Mouse (Mus musculus) forebrain, embryonic 16.5 days (tissue): ENCODE measurements at regions not wholly inside any gene's neighbourhood (a gene's known extent, or its start where the extent isn't known, plus 50 kb on each side); places are given as distances from the start of the nearest gene placed in this dataset.

Experiments used
- ATAC-seq: fragments of 200-750 bp; cut with Nextera tagmentation; 2 replicates; pipeline ENCODE4 v1.8.0; 2017; ENCODE audit warnings: mild to moderate bottlenecking, moderate library complexity
- H3K27ac ChIP-seq: fragments of 300-500 bp; sonication (generic); 2 replicates; pipeline ENCODE4 v1.5.1; 2014; ENCODE audit warnings: low read length, control low read depth
- H3K27me3 ChIP-seq: fragments of 300-500 bp; sonication (generic); replicated peaks from 2 replicates; pipeline ENCODE4 v1.6.1; 2014; ENCODE audit warnings: low read length; ENCODE audit not compliant: control insufficient read depth, insufficient read depth
- H3K36me3 ChIP-seq: fragments of 300-500 bp; sonication (generic); 2 replicates; pipeline ENCODE4 v1.6.1; 2014; ENCODE audit not compliant: control insufficient read depth, insufficient read depth
- H3K4me1 ChIP-seq: fragments of 300-500 bp; sonication (generic); replicated peaks from 2 replicates; pipeline ENCODE4 v1.6.1; 2014; ENCODE audit warnings: low read length; ENCODE audit not compliant: control insufficient read depth, insufficient read depth
- H3K4me2 ChIP-seq: fragments of 300-500 bp; sonication (generic); 2 replicates; pipeline ENCODE4 v1.6.1; 2014; ENCODE audit warnings: mild to moderate bottlenecking, low read length, control low read depth
- H3K4me3 ChIP-seq: fragments of 300-500 bp; sonication (generic); replicated peaks from 2 replicates; pipeline ENCODE4 v1.5.1; 2014; ENCODE audit warnings: mild to moderate bottlenecking, low read length, control low read depth
- H3K9ac ChIP-seq: fragments of 300-500 bp; sonication (generic); replicated peaks from 2 replicates; pipeline ENCODE4 v1.6.1; 2014; ENCODE audit warnings: low read depth, low read length, control low read depth
- H3K9me3 ChIP-seq: fragments of 300-500 bp; sonication (generic); 2 replicates; pipeline ENCODE4 v1.6.1; 2016; ENCODE audit warnings: low read length; ENCODE audit not compliant: control insufficient read depth
- WGBS: fragments of 180-500 bp; shearing (Covaris S2); extraction: QIAGEN DNeasy Blood & Tissue Kit; methylation state at CpG from one replicate; pipeline ENCODE4 v1.1.7; 2014; 5-methylcytosine and 5-hydroxymethylcytosine counted together

DNA sequence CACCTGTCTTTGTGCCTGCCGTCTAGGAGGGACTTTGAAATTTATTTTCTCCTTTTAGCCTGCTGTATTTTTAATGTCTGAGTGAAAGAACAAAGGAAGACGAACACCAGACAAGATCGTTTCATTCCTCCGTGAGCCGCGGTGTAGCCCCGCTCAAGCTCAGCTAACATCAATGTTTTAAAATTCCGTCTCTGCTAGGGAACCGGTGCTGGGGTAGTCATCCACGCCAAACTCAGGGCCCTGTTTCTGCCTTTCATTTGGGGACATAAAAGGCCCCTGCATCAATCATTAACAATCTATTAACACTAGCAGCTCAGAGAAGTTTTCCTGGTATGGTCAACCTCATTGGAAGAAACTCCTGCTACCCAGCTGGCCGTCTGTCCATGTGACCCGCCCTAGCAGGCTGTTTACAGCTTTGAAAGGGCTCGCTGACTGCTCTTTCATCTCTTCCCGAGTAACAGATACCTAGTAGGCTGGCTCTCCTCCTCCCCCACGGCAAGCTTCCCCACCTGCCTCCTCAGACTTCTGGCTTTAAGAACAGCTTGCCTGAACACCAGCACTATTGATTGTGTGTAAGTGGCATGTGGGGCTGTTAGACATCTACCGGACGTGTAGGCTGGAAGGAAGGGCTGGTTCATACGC, 65.0 kb upstream of the Mmp2 start:
- Histone ChIP-seq H3K4me1 (0 out of 2 replicates have a peak, but pooled peaks cover 3% of the 10 kb centered on the region), H3K36me3 (no peaks in the 10 kb centered on the region), H3K4me3 (no peak overlapping the region), H3K27me3 (no peaks in the 10 kb centered on the region), H3K9me3 (no peaks in the 10 kb centered on the region), H3K4me2 (no peak overlapping the region), H3K9ac (no peak overlapping the region), H3K27ac (no peak overlapping the region)
- no peak for ATAC-seq
- WGBS = 12% methylated on average over 18 of the region's 18 CpGs

DNA sequence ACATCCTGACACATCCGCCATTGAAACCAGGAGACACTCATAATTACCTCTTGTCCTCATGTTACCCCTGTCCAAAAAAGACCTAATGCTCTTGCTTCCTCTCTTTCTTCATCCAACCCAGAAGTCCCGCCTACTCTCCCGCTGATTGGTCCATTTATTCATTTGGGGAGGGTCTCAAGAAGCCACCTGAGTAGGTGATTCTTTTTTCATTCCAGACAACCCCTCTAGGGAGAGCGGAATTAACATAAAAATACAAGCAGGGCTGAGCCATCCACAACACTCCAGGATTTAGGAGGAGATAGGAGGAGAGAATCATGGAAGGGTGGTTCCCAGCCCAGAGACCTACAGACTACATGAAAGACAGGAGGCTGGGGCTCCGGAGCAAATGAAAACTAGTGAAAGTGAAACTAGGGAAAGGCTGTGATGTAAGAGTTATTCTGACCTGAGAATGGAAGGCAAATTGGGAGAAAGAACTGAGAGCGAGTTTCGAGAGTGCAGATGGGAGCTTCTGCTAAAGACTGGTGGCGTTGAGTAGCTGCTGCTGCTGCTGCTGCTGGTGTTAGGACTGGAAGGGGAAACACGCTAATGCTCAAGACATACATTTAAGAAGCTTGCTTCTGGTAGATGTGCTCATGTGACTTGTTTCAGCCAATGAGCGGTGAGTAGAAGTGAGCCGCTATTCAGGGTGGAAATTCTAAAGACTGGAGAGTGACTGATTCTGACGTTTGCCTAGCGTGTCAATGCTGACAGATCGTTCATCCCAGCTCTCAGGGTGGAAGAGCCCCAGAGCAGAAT, 55.0 kb upstream of the Mmp2 start:
- 64% methylated on average over 14 of the region's 14 CpGs for WGBS
- no peaks in the 10 kb centered on the region for H3K36me3 ChIP-seq

DNA sequence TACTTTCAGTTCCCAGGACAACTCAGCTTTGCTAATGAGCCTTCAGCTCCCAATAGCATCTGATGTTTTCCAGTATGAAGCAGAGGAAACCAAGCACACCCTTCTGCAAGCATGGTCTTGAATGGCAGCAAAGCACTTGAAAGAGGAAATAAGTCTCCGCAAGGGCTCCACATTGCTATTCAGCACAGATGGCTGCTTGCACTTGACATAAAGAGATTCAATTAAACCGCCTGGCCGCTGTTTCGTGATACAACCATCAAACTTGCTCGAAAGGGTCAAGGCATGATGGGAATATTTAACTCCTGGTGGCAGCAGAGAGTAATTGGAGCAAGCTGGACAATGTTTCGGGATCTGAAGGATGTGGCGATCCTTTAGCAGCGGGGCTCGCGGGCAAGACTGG, 54.3 kb upstream of the Mmp2 start:
- Histone ChIP-seq H3K4me3 (no peak overlapping the region), H3K9me3 (no peaks in the 10 kb centered on the region), H3K36me3 (no peaks in the 10 kb centered on the region), H3K4me2 (peak overlapping the region; percentile 34), H3K27ac (no peak overlapping the region), H3K9ac (no peak overlapping the region), H3K4me1 (peaks cover 6% of the 10 kb centered on the region; the same call in 1 of the 2 replicates), H3K27me3 (no peaks in the 10 kb centered on the region)
- 41% methylated on average over 10 of the region's 10 CpGs for WGBS
- ATAC-seq = no peak; the same call in 1 of the 2 replicates

More for the DNA sequence above, 55.0 kb upstream of the Mmp2 start:
- no peak overlapping the region for H3K9ac ChIP-seq
- no peaks in the 10 kb centered on the region for H3K27me3 ChIP-seq
- ATAC-seq = no peak
- H3K4me1 ChIP-seq = peaks cover 6% of the 10 kb centered on the region; the same call in 1 of the 2 replicates
- H3K4me2 ChIP-seq = peak overlapping the region; percentile 34
- H3K27ac ChIP-seq = no peak overlapping the region
- H3K4me3 ChIP-seq = no peak overlapping the region
- no peaks in the 10 kb centered on the region for H3K9me3 ChIP-seq

DNA sequence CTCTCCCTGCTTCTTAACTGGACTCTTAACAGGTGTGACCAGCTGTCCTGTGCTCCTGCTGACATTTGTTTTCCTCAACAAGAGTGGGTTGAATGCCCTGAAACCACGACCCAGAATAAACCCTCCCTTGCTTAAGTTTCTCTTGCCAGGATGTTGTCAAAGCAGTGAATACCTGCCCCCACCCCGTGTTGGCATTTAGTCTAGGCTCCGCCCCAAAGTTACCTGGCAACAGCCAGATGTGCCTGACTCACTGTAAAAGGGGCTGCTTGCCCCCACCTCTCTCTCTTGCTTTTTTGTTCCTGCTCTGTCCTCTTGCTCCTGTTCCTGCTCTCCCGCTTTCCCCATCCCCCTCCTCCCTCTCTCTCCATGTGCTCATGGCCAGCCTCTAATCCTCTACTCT, 51.9 kb upstream of the Mmp2 start:
- H3K4me2 ChIP-seq = no peak overlapping the region
- H3K9ac ChIP-seq = no peak overlapping the region
- H3K4me3 ChIP-seq = no peak overlapping the region
- H3K4me1 ChIP-seq = peaks cover 6% of the 10 kb centered on the region; the same call in 1 of the 2 replicates
- 59% methylated on average over 4 of the region's 4 CpGs for WGBS
- H3K36me3 ChIP-seq = no peaks in the 10 kb centered on the region
- H3K9me3 ChIP-seq = no peaks in the 10 kb centered on the region
- no peaks in the 10 kb centered on the region for H3K27me3 ChIP-seq
- no peak for ATAC-seq
- H3K27ac ChIP-seq = no peak overlapping the region

DNA sequence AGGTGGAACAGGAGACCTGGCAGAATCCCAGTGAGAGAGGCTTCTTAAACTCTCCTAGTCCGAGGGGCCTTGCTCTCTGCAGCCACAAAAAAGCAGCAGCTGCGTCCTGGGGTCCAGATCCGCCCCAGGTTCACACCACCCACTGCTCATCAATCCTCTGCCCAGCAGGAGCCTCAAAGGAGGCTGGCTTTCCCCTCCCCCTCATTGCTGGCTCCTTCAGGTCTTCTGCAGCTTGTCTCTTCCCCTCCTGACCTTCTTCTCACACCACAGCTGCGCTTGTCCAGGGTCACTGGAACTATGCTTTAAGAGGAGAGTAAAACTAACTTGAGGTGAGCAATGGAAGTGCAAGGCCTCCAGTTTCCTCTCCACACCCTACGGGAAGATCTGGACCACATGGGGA, 50.0 kb upstream of the Mmp2 start:
- H3K36me3 ChIP-seq = no peaks in the 10 kb centered on the region
- peaks cover 6% of the 10 kb centered on the region; the same call in 1 of the 2 replicates for H3K4me1 ChIP-seq
- H3K9me3 ChIP-seq = no peaks in the 10 kb centered on the region
- WGBS = 14% methylated on average over 5 of the region's 5 CpGs
- ATAC-seq = no peak
- H3K27me3 ChIP-seq = no peaks in the 10 kb centered on the region
- no peak overlapping the region for H3K4me3 ChIP-seq
- H3K27ac ChIP-seq = no peak overlapping the region
- H3K9ac ChIP-seq = no peak overlapping the region
- H3K4me2 ChIP-seq = no peak overlapping the region
